Mouse (Mus musculus): ENCODE results near the gene Eif2ak4. TPM values are rescaled to one million over a fixed set of nuclear protein-coding genes. Genes with fewer than 3 reads are reported as not detected.

The Eif2ak4 gene
- polyA plus RNA-seq, 1 experiment from 2014 or later = 13.0 TPM

- 0 out of 2 replicates have a peak, but pooled peaks have one; percentile 13 for ATAC-seq (ENCODE audit: insufficient number of reproducible peaks, low FRiP score, low TSS enrichment, low read depth)
- H3K4me3 ChIP-seq (ENCODE audit: low read depth, low read length) = peak overlapping the region; percentile 44
- H3K4me2 ChIP-seq (ENCODE audit: low read depth, severe bottlenecking) = peak overlapping the region; percentile 84
- WGBS = 10% methylated on average over 11 of the region's 11 CpGs
- H3K27ac ChIP-seq (replicated peaks; ENCODE audit: low read depth, low read length) = no peak overlapping the region
- H3K36me3 ChIP-seq (ENCODE audit: control insufficient read depth, insufficient read depth, low read length) = no peaks in the 10 kb centered on the region
- no peaks in the 10 kb centered on the region for H3K9me3 ChIP-seq (ENCODE audit: control insufficient read depth, low read length)
- H3K4me1 ChIP-seq (ENCODE audit: control insufficient read depth, insufficient read depth, low read length) = peaks cover 10% of the 10 kb centered on the region
- peaks cover 14% of the 10 kb centered on the region for H3K27me3 ChIP-seq (ENCODE audit: control insufficient read depth, insufficient read depth, low read length)
- no peak for DNase-seq (ENCODE audit: low spot score)
- no peak overlapping the region for H3K9ac ChIP-seq (ENCODE audit: low read length)
Observed at GRCm38 (mm10) chr2:118372561-118372900, 15.9 kb upstream of the Eif2ak4 start.

DNA sequence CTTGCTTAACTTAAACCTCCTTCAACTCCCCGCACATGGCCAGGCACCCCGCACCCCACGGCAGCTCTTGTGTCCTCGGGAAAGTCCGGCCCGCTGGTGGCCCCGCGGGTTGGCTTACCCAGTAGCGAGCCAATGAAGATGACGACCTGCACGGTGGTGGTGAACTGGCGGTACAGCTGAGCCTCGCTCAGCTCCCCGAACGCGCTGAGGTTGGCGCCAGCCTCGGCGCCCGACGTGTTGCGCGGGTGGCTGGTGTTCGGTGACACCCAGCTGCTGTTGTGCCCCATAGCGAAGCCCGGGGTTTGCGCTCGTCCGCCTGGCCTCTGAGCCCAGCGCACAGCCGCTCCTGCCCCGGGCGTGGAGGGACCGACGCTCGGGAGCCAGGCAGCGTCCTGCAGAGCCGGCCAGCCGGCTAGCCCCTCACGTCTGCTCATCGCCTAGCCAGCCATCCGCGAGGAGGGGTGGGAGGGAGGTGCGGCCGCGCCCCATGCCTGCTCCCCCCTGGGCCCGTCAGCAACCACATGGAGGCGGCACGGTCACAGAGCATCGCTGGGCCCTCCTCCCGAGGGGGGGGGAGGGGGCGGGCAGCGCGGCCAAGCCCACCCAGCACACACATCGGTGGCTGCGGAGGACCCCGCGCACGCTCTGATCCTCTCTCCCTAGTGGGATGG lies 15.4 kb upstream of the Eif2ak4 start, which contains the start of gene Gpr176:
Gpr176 (minus strand) TSS at position 519 of the 671 bp plus-strand sequence.
- Histone ChIP-seq H3K27me3 (ENCODE audit: control insufficient read depth, insufficient read depth, low read length) (peaks cover 14% of the 10 kb centered on the region), H3K4me2 (ENCODE audit: low read depth, severe bottlenecking) (peak within 1 kb of the TSS; percentile 84), H3K4me1 (ENCODE audit: control insufficient read depth, insufficient read depth, low read length) (peaks cover 10% of the 10 kb centered on the region), H3K9ac (ENCODE audit: low read length) (peak within 1 kb of the TSS; percentile 59), H3K9me3 (ENCODE audit: control insufficient read depth, low read length) (no peaks in the 10 kb centered on the region), H3K36me3 (ENCODE audit: control insufficient read depth, insufficient read depth, low read length) (no peaks in the 10 kb centered on the region), H3K27ac (replicated peaks; ENCODE audit: low read depth, low read length) (no peak within 1 kb of the TSS), H3K4me3 (ENCODE audit: low read depth, low read length) (peak within 1 kb of the TSS; percentile 44)
- ATAC-seq (ENCODE audit: insufficient number of reproducible peaks, low FRiP score, low TSS enrichment, low read depth) (peak; percentile 73), DNase-seq (ENCODE audit: low spot score) (peak; percentile 66)
- WGBS = 0% methylated on average over 45 of the region's 59 CpGs

DNA sequence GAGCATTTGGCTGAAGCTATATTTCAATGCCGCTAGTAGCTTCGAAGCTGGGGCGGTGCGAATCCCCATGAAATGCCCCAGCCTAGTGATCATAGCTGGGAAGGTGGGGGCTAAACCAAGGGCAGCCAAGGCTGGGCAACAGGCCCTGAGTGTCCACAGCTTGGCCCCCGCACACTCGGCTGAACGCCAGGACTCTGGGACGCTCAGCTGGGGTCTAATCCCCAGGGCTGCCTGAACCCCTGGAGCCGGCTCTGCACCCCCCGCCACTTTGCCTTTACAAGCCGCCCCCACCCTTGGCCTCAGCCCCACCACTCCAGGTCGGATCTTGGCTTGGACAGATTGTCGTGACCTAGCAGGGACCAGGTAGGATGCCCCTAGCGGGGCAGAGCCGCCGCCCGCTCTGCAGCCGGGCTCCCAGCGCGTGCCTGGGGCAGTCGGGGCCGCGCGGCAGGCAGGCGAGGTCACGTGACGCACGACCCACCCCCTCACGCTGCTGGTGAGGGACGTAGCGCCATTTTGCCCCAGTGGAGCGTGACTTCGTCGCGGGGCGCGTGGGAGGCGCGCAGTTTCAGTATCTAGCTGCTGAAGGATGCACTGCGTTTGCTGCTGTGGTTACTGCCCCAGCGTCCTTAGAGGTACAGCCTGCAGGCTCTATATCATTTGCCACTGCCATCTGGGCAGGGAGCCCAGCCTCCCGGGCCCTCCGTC lies 14.7 kb upstream of the Eif2ak4 start:
- peaks cover 14% of the 10 kb centered on the region for H3K27me3 ChIP-seq (ENCODE audit: control insufficient read depth, insufficient read depth, low read length)

GRCm38 (mm10) chr2:118375522-118375921 lies 12.9 kb upstream of the Eif2ak4 start:
- peaks cover 10% of the 10 kb centered on the region for H3K4me1 ChIP-seq (ENCODE audit: control insufficient read depth, insufficient read depth, low read length)
- H3K4me3 ChIP-seq (ENCODE audit: low read depth, low read length) = no peak overlapping the region
- H3K27me3 ChIP-seq (ENCODE audit: control insufficient read depth, insufficient read depth, low read length) = peaks cover 14% of the 10 kb centered on the region
- DNase-seq (ENCODE audit: low spot score) (no peak), ATAC-seq (ENCODE audit: insufficient number of reproducible peaks, low FRiP score, low TSS enrichment, low read depth) (no peak)
- H3K9me3 ChIP-seq (ENCODE audit: control insufficient read depth, low read length) = no peaks in the 10 kb centered on the region
- WGBS = 81% methylated on average over 1 of the region's 1 CpGs
- no peak overlapping the region for H3K4me2 ChIP-seq (ENCODE audit: low read depth, severe bottlenecking)
- no peak overlapping the region for H3K9ac ChIP-seq (ENCODE audit: low read length)
- H3K27ac ChIP-seq (replicated peaks; ENCODE audit: low read depth, low read length) = no peak overlapping the region
- no peaks in the 10 kb centered on the region for H3K36me3 ChIP-seq (ENCODE audit: control insufficient read depth, insufficient read depth, low read length)

More for the DNA sequence above, 14.7 kb upstream of the Eif2ak4 start:
- Histone ChIP-seq H3K4me2 (ENCODE audit: low read depth, severe bottlenecking) (peak overlapping the region; percentile 84), H3K4me3 (ENCODE audit: low read depth, low read length) (peak overlapping the region; percentile 44), H3K4me1 (ENCODE audit: control insufficient read depth, insufficient read depth, low read length) (peaks cover 10% of the 10 kb centered on the region), H3K36me3 (ENCODE audit: control insufficient read depth, insufficient read depth, low read length) (no peaks in the 10 kb centered on the region), H3K27ac (replicated peaks; ENCODE audit: low read depth, low read length) (no peak overlapping the region), H3K9me3 (ENCODE audit: control insufficient read depth, low read length) (no peaks in the 10 kb centered on the region), H3K9ac (ENCODE audit: low read length) (peak overlapping the region; percentile 59)
- DNase-seq (ENCODE audit: low spot score) (peak; percentile 89), ATAC-seq (ENCODE audit: insufficient number of reproducible peaks, low FRiP score, low TSS enrichment, low read depth) (peak; percentile 92)
- WGBS = 3% methylated on average over 43 of the region's 43 CpGs

DNA sequence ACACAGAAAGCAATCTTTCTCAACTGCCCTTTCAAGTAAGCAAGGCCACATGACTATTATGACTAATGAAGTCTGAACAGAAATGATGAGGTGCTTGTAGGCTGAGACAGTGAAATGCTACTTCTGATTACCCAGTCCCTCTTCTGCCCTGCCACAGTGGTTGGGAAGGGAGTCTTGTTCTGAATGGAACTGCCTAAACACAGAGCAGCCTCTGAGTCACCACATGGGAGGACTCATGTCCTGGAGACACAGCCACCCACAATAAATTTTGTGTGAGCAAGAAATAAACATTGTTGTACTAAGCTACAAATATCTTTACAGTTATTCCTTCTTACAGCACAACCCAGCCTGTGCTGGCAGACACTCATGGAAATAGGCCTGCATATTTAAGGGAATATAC lies 12.5 kb upstream of the Eif2ak4 start:
- DNase-seq (ENCODE audit: low spot score) (no peak), ATAC-seq (ENCODE audit: insufficient number of reproducible peaks, low FRiP score, low TSS enrichment, low read depth) (no peak)
- no peak overlapping the region for H3K4me2 ChIP-seq (ENCODE audit: low read depth, severe bottlenecking)
- H3K4me1 ChIP-seq (ENCODE audit: control insufficient read depth, insufficient read depth, low read length) = peaks cover 10% of the 10 kb centered on the region
- H3K36me3 ChIP-seq (ENCODE audit: control insufficient read depth, insufficient read depth, low read length) = no peaks in the 10 kb centered on the region
- H3K27me3 ChIP-seq (ENCODE audit: control insufficient read depth, insufficient read depth, low read length) = peaks cover 14% of the 10 kb centered on the region
- no peaks in the 10 kb centered on the region for H3K9me3 ChIP-seq (ENCODE audit: control insufficient read depth, low read length)
- H3K27ac ChIP-seq (replicated peaks; ENCODE audit: low read depth, low read length) = no peak overlapping the region
- no peak overlapping the region for H3K9ac ChIP-seq (ENCODE audit: low read length)
- H3K4me3 ChIP-seq (ENCODE audit: low read depth, low read length) = no peak overlapping the region

GRCm38 (mm10) chr2:118379756-118380155 lies 8.7 kb upstream of the Eif2ak4 start:
- H3K4me1 ChIP-seq (ENCODE audit: control insufficient read depth, insufficient read depth, low read length) = no peaks in the 10 kb centered on the region
- no peak overlapping the region for H3K9ac ChIP-seq (ENCODE audit: low read length)
- H3K4me2 ChIP-seq (ENCODE audit: low read depth, severe bottlenecking) = no peak overlapping the region
- ATAC-seq (ENCODE audit: insufficient number of reproducible peaks, low FRiP score, low TSS enrichment, low read depth) (no peak), DNase-seq (ENCODE audit: low spot score) (no peak)
- no peaks in the 10 kb centered on the region for H3K27me3 ChIP-seq (ENCODE audit: control insufficient read depth, insufficient read depth, low read length)
- H3K36me3 ChIP-seq (ENCODE audit: control insufficient read depth, insufficient read depth, low read length) = no peaks in the 10 kb centered on the region
- no peak overlapping the region for H3K4me3 ChIP-seq (ENCODE audit: low read depth, low read length)
- H3K27ac ChIP-seq (replicated peaks; ENCODE audit: low read depth, low read length) = no peak overlapping the region
- no peaks in the 10 kb centered on the region for H3K9me3 ChIP-seq (ENCODE audit: control insufficient read depth, low read length)
- 76% methylated on average over 1 of the region's 1 CpGs for WGBS

DNA sequence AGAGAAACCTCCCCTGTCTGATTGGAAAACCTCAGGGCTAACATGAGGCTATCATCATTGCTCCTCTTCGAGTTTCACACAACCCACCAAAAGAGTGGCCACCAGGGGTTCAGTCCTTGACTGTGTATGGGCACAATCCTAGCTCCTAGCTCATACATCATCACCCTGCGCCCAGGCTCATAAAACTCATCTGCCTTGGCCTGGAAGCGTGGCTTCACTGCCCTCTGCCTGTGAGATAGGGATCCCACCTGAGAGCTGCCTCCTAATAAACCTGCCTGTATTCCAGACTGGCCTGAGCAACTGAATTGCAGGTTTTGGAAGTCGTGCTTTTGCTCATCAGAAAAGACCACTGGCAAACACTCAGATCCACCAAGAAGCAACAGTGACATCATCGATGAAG lies 5.0 kb upstream of the Eif2ak4 start:
- DNase-seq (ENCODE audit: low spot score) (no peak), ATAC-seq (ENCODE audit: insufficient number of reproducible peaks, low FRiP score, low TSS enrichment, low read depth) (no peak)
- Histone ChIP-seq H3K4me3 (ENCODE audit: low read depth, low read length) (no peak overlapping the region), H3K27me3 (ENCODE audit: control insufficient read depth, insufficient read depth, low read length) (no peaks in the 10 kb centered on the region), H3K36me3 (ENCODE audit: control insufficient read depth, insufficient read depth, low read length) (no peaks in the 10 kb centered on the region), H3K9me3 (ENCODE audit: control insufficient read depth, low read length) (no peaks in the 10 kb centered on the region), H3K4me1 (ENCODE audit: control insufficient read depth, insufficient read depth, low read length) (0 out of 2 replicates have a peak, but pooled peaks cover 4% of the 10 kb centered on the region), H3K27ac (replicated peaks; ENCODE audit: low read depth, low read length) (no peak overlapping the region), H3K4me2 (ENCODE audit: low read depth, severe bottlenecking) (no peak overlapping the region), H3K9ac (ENCODE audit: low read length) (no peak overlapping the region)
- 65% methylated on average over 5 of the region's 5 CpGs for WGBS

DNA sequence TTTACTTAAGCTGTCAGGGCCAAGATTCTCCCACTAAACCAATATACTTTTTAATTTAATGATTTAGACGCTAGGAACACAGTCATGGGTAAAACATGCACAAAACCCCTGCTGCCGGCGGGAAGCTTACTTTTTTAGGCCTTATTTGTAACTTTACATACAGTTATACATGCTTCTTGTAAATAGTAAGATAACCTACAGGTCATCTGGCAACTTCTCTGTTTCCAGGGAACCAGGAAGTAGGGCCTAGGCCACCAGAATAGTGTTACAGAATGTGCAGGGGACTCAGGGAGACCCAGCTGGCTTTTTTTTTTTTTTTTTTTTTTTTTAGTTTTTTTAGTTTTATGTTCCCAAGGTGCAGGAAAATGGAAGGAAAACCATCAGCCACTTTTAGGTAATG lies 1.2 kb downstream of the Eif2ak4 start:
- H3K4me2 ChIP-seq (ENCODE audit: low read depth, severe bottlenecking) = peak overlapping the region; percentile 72
- no peaks in the 10 kb centered on the region for H3K27me3 ChIP-seq (ENCODE audit: control insufficient read depth, insufficient read depth, low read length)
- H3K9ac ChIP-seq (ENCODE audit: low read length) = no peak overlapping the region; the same call in 1 of the 2 replicates
- no peaks in the 10 kb centered on the region for H3K9me3 ChIP-seq (ENCODE audit: control insufficient read depth, low read length)
- 0 out of 2 replicates have a peak, but pooled peaks cover 4% of the 10 kb centered on the region for H3K4me1 ChIP-seq (ENCODE audit: control insufficient read depth, insufficient read depth, low read length)
- no peaks in the 10 kb centered on the region for H3K36me3 ChIP-seq (ENCODE audit: control insufficient read depth, insufficient read depth, low read length)
- WGBS = 84% methylated on average over 3 of the region's 3 CpGs
- H3K4me3 ChIP-seq (ENCODE audit: low read depth, low read length) = peak overlapping the region; percentile 76; the same call in 1 of the 2 replicates
- ATAC-seq (ENCODE audit: insufficient number of reproducible peaks, low FRiP score, low TSS enrichment, low read depth) (no peak), DNase-seq (ENCODE audit: low spot score) (no peak)
- H3K27ac ChIP-seq (replicated peaks; ENCODE audit: low read depth, low read length) = no peak overlapping the region

All from limb, embryonic 11.5 days (tissue).